Mouse (Mus musculus) midbrain, embryonic 13.5 days (tissue): ENCODE measurements around the gene Riox1. TPM values are rescaled to one million over a fixed set of nuclear protein-coding genes. Genes with fewer than 3 reads are reported as not detected.
A peak's percentile ranks its signal among the peaks of the same experiment; 100 is the strongest.
"Not testable (repeated sequence)": the region's sequence is repeated elsewhere in the genome, so short reads cannot be mapped to it uniquely, and the experiment has no call there.

Experiments
- ATAC-seq: fragments of 200-750 bp; cut with Nextera tagmentation; 2 replicates; pipeline ENCODE4 v1.8.0; 2017; ENCODE audit warnings: mild to moderate bottlenecking, moderate TSS enrichment, moderate library complexity
- H3K27ac ChIP-seq: fragments of 300-500 bp; sonication (generic); 2 replicates; pipeline ENCODE4 v1.5.1; 2015; ENCODE audit warnings: inconsistent platforms, mild to moderate bottlenecking, moderate library complexity
- H3K27me3 ChIP-seq: fragments of 300-500 bp; sonication (generic); 2 replicates; pipeline ENCODE4 v1.6.1; 2015; ENCODE audit warnings: mild to moderate bottlenecking, inconsistent platforms
- H3K36me3 ChIP-seq: fragments of 300-500 bp; sonication (generic); 2 replicates; pipeline ENCODE4 v1.6.1; 2015; ENCODE audit warnings: mild to moderate bottlenecking, inconsistent platforms
- H3K4me1 ChIP-seq: fragments of 300-500 bp; sonication (generic); replicated peaks from 2 replicates; pipeline ENCODE4 v1.6.1; 2015; ENCODE audit warnings: inconsistent platforms
- H3K4me2 ChIP-seq: fragments of 300-500 bp; sonication (generic); replicated peaks from 2 replicates; pipeline ENCODE4 v1.6.1; 2015; ENCODE audit warnings: moderate library complexity, mild to moderate bottlenecking, inconsistent platforms
- H3K4me3 ChIP-seq: fragments of 300-500 bp; sonication (generic); replicated peaks from 2 replicates; pipeline ENCODE4 v1.5.1; 2015; ENCODE audit warnings: mild to moderate bottlenecking, inconsistent platforms
- H3K9ac ChIP-seq: fragments of 300-500 bp; sonication (generic); replicated peaks from 2 replicates; pipeline ENCODE4 v1.6.1; 2015; ENCODE audit warnings: mild to moderate bottlenecking, inconsistent platforms
- H3K9me3 ChIP-seq: fragments of 300-500 bp; sonication (generic); 2 replicates; pipeline ENCODE4 v1.6.1; 2016; ENCODE audit warnings: mild to moderate bottlenecking, inconsistent platforms
- WGBS: fragments of 180-500 bp; shearing (Covaris S2); methylation state at CpG from one replicate; pipeline ENCODE4 v1.1.7; 2015; 5-methylcytosine and 5-hydroxymethylcytosine counted together
- polyA plus RNA-seq: library from polyadenylated mRNA; unstranded; fragments of >200 nt; fragmentation: Nextera tagmentation; extraction: Ambion mirVana; gene quantifications from 2 replicates; pipeline ENCODE4 v1.2.1, GENCODE M21; 2015

Gene Riox1
- polyA plus RNA-seq, 1 experiment from 2014 or later, result 12.1 TPM

DNA sequence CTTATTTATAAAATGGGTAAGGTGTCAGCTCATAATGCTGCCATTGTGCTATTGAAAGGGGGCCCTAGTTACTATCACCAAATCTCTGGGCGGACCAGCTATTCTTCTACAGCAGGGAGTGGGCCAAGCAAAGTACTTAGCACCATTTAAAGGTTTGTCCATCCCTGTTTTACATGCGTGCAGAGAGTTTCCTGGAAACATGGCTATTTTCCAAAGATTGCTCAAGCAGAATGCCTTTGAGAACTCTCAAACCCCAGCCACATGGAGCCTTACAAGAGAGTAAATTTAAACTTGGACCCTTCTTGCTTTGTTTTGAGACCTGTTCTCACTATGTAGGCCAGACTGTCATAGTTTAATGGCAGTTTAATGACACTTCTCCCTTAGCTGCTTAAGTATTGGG lies 24.3 kb upstream of the Riox1 start:
- peaks cover 13% of the 10 kb centered on the region for H3K4me1 ChIP-seq
- H3K27ac ChIP-seq, result no peak overlapping the region
- H3K9ac ChIP-seq, result no peak overlapping the region
- no peaks in the 10 kb centered on the region for H3K9me3 ChIP-seq
- no peak overlapping the region for H3K4me3 ChIP-seq
- H3K4me2 ChIP-seq, result no peak overlapping the region
- 79% methylated on average over 2 of the region's 2 CpGs for WGBS
- no peak for ATAC-seq
- no peaks in the 10 kb centered on the region for H3K36me3 ChIP-seq
- no peaks in the 10 kb centered on the region for H3K27me3 ChIP-seq

DNA sequence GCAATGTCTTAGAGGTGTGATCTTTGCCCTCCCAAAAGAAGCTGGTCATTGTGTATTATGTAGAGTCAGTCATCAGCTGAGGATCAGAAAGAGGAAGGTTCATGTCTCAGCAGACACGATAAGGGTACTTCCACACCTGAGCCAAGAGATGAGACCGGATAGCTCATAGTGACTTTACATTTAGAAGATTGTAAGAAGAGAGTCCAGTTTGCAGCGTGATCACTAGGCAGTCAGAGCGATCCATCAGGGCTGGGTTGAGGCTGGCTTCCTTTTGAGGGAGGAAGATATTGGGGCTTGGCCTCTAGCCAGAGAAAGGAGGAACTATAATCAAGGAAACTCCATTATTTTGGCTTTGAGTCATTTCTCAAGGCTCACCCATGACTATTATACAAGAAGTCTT lies 22.7 kb upstream of the Riox1 start:
- Histone ChIP-seq H3K9ac (no peak overlapping the region), H3K4me2 (no peak overlapping the region), H3K4me1 (peaks cover 9% of the 10 kb centered on the region), H3K27ac (no peak overlapping the region), H3K4me3 (no peak overlapping the region), H3K27me3 (no peaks in the 10 kb centered on the region), H3K36me3 (no peaks in the 10 kb centered on the region), H3K9me3 (no peaks in the 10 kb centered on the region)
- no peak for ATAC-seq
- 92% methylated on average over 4 of the region's 4 CpGs for WGBS

DNA sequence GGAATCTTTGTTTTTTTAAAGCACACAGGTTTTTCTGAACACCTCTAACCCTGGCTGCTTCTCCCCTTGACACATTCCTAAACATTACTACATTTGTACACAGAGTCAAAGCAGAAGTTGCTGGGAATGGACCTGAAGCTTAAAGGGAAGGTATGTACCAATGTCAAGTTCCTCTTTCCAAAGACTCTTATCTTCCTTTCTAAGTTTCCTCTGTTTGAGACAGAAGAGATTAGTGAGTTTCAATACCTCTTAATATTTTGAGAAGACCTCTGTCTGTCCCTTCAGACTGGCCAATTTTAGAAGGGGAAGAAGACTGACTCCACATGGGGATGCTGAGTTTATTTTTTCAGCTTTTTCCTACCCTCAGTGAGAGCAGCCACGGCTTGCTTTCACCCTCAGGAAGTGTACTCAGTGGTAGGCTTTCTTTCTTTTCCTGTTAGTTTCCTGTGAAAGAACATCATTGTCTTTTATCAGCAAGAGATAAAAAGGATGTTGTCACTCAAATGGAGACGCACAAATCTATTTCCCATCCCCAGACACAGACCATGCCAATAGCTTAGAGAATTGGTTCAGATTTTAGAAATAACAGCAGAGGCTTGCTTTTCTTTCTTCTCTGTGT lies 21.1 kb upstream of the Riox1 start:
- no peaks in the 10 kb centered on the region for H3K27me3 ChIP-seq

DNA sequence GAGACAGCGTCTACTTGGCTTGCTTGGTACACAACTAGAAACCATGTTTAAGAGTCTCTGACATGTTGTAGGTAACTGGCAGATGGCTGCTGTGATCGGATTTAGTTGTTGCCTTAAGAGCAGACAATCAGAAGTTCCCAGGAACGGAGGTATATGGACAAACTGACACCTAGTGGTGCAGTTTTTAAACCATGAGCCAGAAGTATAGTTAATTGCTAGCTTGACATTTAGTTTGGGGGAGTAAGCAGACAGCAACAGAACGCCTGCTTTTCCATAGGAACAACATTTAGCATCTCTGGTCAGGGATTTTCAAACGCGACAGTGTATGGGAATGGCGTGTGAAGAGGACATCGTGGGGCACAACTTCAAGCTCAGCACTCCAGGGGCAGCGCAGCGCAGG lies 12.8 kb upstream of the Riox1 start:
- Histone ChIP-seq H3K9me3 (no peaks in the 10 kb centered on the region), H3K27ac (no peak overlapping the region), H3K27me3 (no peaks in the 10 kb centered on the region), H3K4me1 (peaks cover 8% of the 10 kb centered on the region; the same call in 1 of the 2 replicates), H3K9ac (no peak overlapping the region), H3K4me2 (no peak overlapping the region), H3K36me3 (no peaks in the 10 kb centered on the region), H3K4me3 (no peak overlapping the region)
- WGBS, result 75% methylated on average over 10 of the region's 10 CpGs
- no peak for ATAC-seq

More for the DNA sequence above, 21.1 kb upstream of the Riox1 start:
- Histone ChIP-seq H3K36me3 (no peaks in the 10 kb centered on the region), H3K4me1 (peaks cover 3% of the 10 kb centered on the region; the same call in 1 of the 2 replicates), H3K4me3 (no peak overlapping the region), H3K9me3 (no peaks in the 10 kb centered on the region), H3K9ac (no peak overlapping the region), H3K27ac (no peak overlapping the region), H3K4me2 (no peak overlapping the region)
- ATAC-seq, result no peak
- 58% methylated on average over 2 of the region's 2 CpGs for WGBS

DNA sequence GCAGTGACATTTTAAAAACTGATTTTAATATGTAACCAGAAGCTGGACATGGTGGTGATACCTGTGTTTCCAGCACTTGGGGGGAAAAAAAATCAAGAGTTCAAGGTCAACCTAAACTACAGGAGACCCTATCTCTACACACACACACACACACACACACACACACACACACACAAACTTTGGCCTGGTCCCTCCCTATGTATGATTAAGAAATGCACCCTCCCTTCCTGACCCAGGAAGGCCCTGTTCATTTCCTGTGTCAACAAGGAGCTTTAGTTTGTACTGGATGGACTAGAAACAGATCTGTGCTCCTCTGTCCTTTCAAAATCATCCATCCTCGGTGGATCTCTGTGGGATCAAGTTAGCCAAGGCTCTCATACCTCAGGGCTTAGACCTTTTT lies 11.8 kb upstream of the Riox1 start:
- H3K27me3 ChIP-seq, H3K4me2 ChIP-seq, H3K4me3 ChIP-seq, H3K4me1 ChIP-seq, H3K36me3 ChIP-seq, H3K9me3 ChIP-seq, H3K27ac ChIP-seq, ATAC-seq, H3K9ac ChIP-seq: not testable (repeated sequence)
- 36% methylated on average over 1 of the region's 1 CpGs for WGBS

DNA sequence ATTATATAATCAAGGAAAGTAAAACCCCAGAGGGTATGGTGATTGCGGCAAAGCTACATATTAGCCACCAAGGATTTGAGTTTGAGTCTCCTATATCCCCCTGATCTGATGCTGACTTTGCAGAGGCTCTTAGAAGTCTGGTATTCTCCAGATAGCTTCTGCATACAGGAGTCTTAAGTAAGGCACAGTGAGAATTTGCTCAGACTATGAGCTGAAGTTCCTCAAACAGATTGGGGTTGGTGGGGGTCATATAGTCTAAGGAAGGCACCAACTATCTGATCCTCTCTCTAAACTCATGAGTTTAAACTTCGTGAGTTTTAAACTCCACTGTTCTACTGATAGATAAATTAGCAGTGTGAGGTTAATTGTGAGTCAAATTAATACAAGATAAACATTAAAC lies 11.1 kb upstream of the Riox1 start:
- no peak overlapping the region for H3K27ac ChIP-seq
- no peaks in the 10 kb centered on the region for H3K9me3 ChIP-seq
- H3K4me3 ChIP-seq, result no peak overlapping the region
- no peaks in the 10 kb centered on the region for H3K27me3 ChIP-seq
- ATAC-seq, result no peak
- H3K4me2 ChIP-seq, result no peak overlapping the region
- no peaks in the 10 kb centered on the region for H3K36me3 ChIP-seq
- H3K9ac ChIP-seq, result no peak overlapping the region
- 68% methylated on average over 2 of the region's 2 CpGs for WGBS
- H3K4me1 ChIP-seq, result 0 out of 2 replicates have a peak, but pooled peaks cover 4% of the 10 kb centered on the region

DNA sequence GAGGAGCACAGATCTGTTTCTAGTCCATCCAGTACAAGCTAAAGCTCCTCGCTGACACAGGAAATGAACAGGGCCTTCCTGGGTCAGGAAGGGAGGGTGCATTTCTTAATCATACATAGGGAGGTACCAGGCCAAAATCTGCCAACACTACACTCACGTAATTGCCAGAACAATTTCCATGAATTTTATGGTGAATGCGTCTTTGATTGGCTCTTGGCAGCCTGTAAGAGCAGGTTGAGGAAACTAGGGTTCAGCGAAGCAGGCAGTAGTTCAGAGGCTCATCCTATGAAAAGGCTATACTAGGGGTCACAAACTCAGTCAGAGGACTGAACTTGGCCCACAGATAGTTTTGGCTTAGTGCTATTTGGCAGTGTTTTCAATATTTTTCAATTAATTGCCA lies 10.4 kb upstream of the Riox1 start:
- Histone ChIP-seq H3K36me3 (no peaks in the 10 kb centered on the region), H3K4me1 (0 out of 2 replicates have a peak, but pooled peaks cover 4% of the 10 kb centered on the region), H3K27me3 (no peaks in the 10 kb centered on the region), H3K4me2 (no peak overlapping the region), H3K27ac (no peak overlapping the region), H3K9me3 (no peaks in the 10 kb centered on the region), H3K9ac (no peak overlapping the region), H3K4me3 (no peak overlapping the region)
- ATAC-seq, result no peak
- 38% methylated on average over 4 of the region's 4 CpGs for WGBS

DNA sequence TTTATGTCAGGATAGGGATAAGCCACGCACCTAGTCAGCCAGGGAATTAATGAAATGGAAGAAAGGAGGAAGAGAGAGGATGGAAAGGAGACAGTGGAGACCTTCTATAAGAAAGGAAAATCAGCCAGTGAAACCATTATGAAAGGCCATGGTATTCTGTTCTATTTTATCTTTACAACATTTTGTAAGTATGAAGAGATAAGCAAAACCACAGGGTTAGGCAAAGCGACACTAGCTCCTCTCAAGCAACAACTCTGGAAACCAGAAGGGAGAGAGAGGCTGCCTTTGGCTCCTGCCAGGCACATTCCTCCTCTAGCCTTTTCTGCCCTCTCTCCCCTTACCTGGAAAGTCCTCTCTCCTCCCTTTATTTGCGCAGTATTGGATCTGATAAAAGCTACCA lies 8.5 kb upstream of the Riox1 start:
- ATAC-seq, result no peak
- WGBS, result 81% methylated on average over 3 of the region's 3 CpGs

DNA sequence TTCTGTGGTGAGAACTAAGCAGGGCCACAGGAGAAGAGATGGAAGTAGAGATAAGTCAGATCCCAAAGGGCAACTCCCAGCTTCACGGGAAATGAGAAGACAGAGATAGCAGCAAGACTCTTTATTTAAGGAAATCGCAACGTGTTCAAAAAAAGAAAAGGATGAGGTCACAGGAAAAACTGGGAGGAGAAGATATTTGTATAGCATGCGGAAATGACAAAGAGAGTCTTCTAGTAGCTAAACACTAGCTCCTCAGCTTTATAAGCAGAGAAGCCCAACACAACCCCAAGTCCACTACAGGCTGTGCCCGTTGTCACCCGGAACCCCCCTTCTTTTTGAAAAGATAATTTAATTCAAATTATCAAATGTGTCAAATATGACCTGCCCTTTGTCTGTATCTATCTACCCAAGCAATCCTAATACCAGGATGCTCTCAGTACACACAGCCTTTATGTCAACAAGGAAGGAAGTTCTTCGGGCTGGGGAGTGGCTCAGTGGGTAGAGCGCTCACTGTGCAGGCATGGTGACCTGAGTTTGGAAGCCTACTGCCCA lies 3.1 kb upstream of the Riox1 start:
- WGBS, result 92% methylated on average over 8 of the region's 8 CpGs
- Histone ChIP-seq H3K27me3 (no peaks in the 10 kb centered on the region), H3K9me3 (no peaks in the 10 kb centered on the region), H3K4me2 (no peak overlapping the region), H3K9ac (no peak overlapping the region), H3K4me3 (no peak overlapping the region), H3K4me1 (peaks cover 17% of the 10 kb centered on the region), H3K27ac (no peak overlapping the region), H3K36me3 (peaks cover 5% of the 10 kb centered on the region)
- no peak for ATAC-seq

More for the DNA sequence above, 8.5 kb upstream of the Riox1 start:
- Histone ChIP-seq H3K4me1 (0 out of 2 replicates have a peak, but pooled peaks cover 4% of the 10 kb centered on the region), H3K36me3 (no peaks in the 10 kb centered on the region), H3K9ac (no peak overlapping the region), H3K27ac (no peak overlapping the region), H3K27me3 (no peaks in the 10 kb centered on the region), H3K9me3 (no peaks in the 10 kb centered on the region), H3K4me2 (no peak overlapping the region), H3K4me3 (no peak overlapping the region)

DNA sequence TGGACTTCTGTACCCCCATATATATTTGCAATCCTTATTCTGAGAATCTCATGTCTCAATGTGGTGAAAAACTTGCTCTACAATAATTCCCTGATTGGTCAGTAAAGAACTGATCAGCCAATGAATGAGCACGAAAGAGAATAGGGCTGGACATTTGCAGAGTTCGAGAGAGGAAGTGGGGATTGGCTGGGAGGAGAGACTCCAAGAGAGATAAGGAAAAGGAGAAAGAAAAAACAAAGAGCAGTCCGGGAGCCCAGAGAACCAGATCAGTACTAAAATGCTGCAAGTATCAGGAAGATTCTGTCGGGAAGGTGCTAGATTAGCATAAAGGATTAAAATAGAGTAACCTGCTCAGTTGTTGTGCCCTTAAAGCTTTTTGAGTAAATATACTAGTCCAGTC lies 1.4 kb upstream of the Riox1 start:
- H3K4me1 ChIP-seq, result peaks cover 33% of the 10 kb centered on the region
- no peak overlapping the region for H3K4me2 ChIP-seq
- no peak overlapping the region for H3K9ac ChIP-seq
- peaks cover 13% of the 10 kb centered on the region for H3K36me3 ChIP-seq
- H3K27ac ChIP-seq, result no peak overlapping the region
- ATAC-seq, result no peak
- H3K27me3 ChIP-seq, result no peaks in the 10 kb centered on the region
- H3K9me3 ChIP-seq, result no peaks in the 10 kb centered on the region
- H3K4me3 ChIP-seq, result no peak overlapping the region
- 82% methylated on average over 4 of the region's 4 CpGs for WGBS

DNA sequence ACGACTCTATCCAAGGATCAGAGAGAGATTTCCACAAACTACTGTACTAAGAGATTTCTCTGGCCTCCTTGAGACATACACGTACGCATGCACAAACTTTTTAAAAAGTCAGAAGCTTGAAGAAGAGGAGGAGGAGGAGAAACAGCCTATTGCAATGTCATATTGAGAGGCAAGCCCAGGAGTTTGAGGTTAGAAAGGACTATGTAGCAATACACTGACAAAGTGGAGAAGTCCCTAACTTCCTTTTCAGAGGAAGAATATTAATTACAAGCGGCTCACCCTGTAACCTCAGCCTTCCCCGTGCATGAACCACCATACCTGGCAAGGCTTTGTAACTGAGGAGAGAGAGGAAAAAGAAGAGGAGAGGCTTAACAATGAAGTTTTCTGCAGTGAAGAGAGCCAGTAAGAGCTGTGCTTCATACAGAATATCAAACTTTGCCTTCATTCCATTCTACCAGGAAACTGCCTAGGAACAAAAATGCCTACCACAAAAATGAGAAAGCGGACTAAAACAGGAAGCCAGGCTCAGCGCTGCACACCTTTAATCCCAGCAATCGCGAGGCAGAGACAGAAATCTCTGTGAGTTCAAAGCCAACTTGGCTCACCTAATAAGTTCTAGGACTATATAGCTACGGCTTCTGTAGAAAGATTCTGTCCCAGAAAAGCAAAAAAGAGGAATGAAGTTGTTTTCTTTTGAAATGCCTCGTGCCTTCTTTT lies 474 bp upstream of the Riox1 start:
- peaks cover 13% of the 10 kb centered on the region for H3K36me3 ChIP-seq
- no peaks in the 10 kb centered on the region for H3K27me3 ChIP-seq
- WGBS, result 34% methylated on average over 11 of the region's 11 CpGs
- peak overlapping the region; percentile 28 for H3K9ac ChIP-seq
- ATAC-seq, result no peak
- peak overlapping the region; percentile 89 for H3K4me2 ChIP-seq
- peak overlapping the region; percentile 94 for H3K4me3 ChIP-seq
- H3K4me1 ChIP-seq, result peaks cover 39% of the 10 kb centered on the region
- H3K9me3 ChIP-seq, result no peaks in the 10 kb centered on the region
- H3K27ac ChIP-seq, result no peak overlapping the region

DNA sequence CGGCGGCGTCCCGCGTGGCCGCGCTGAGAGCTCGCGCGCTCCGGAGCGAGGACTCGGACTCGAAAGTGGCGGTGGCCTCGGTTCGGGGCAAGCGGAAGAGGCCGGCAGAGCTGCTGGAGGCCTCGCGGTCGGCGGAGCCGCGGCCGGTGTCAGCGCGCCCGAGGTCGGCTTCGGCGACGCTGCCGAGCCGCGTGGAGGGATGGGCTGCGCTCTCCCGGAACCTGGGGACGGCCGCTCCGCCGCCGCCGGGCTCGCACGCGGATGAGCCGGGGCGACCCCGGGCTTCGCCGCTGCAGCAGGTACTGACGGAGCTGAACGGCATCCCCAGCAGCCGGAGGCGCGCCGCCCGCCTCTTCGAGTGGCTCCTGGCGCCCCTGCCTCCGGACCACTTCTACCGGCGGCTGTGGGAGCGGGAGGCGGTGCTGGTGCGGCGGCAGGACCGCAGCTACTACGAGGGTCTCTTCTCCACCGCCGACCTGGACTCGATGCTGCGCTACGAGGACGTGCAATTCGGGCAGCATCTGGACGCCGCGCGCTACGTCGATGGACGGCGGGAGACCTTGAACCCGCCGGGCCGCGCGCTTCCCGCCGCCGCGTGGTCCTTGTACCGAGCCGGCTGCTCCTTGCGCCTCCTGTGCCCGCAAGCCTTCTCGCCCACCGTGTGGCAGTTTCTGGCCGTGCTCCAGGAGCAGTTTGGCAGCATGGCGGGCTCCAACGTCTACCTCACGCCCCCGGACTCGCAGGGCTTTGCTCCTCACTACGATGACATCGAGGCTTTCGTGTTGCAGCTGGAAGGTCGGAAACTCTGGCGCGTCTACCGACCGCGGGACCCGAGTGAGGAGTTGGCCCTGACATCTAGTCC lies 663 bp downstream of the Riox1 start:
- peaks cover 44% of the 10 kb centered on the region for H3K4me1 ChIP-seq
- peak; percentile 78 for ATAC-seq
- WGBS, result under 1% methylated on average over 99 of the region's 116 CpGs
- peak overlapping the region; percentile 89 for H3K27ac ChIP-seq
- H3K9ac ChIP-seq, result peak overlapping the region; percentile 88
- peak overlapping the region; percentile 89 for H3K4me2 ChIP-seq
- peak overlapping the region; percentile 94 for H3K4me3 ChIP-seq
- H3K9me3 ChIP-seq, result no peaks in the 10 kb centered on the region
- H3K36me3 ChIP-seq, result peaks cover 18% of the 10 kb centered on the region
- H3K27me3 ChIP-seq, result no peaks in the 10 kb centered on the region
